Mouse (Mus musculus) cerebellum, adult 11 months (tissue): ENCODE measurements around the gene Ift22.
"Not testable (repeated sequence)": the region's sequence is repeated elsewhere in the genome, so short reads cannot be mapped to it uniquely, and the experiment has no call there.

ENCODE experiments used
- DNase-seq: peaks from one replicate; pipeline ENCODE4 v3.0.0; 2022

Ift22 gene

GRCm38 (mm10) chr5:136949551-136950336, 41.8 kb downstream of the Ift22 start:
- DNase-seq, result not testable (repeated sequence)

GRCm38 (mm10) chr5:136950521-136950920, 42.6 kb downstream of the Ift22 start:
- DNase-seq, result no peak

GRCm38 (mm10) chr5:136952153-136952552, 44.2 kb downstream of the Ift22 start:
- DNase-seq, result no peak

GRCm38 (mm10) chr5:136953015-136953414, 45.1 kb downstream of the Ift22 start, which contains the start of gene Fis1:
Fis1 (plus strand) TSS chr5:136953275.
- DNase-seq, result peak; percentile 94

- no peak for DNase-seq
Measured at GRCm38 (mm10) chr5:136953440-136953951, 45.5 kb downstream of the Ift22 start.

GRCm38 (mm10) chr5:136955622-136956021, 47.7 kb downstream of the Ift22 start:
- no peak for DNase-seq

GRCm38 (mm10) chr5:136957250-136957649, 49.3 kb downstream of the Ift22 start:
- DNase-seq, result no peak

- no peak for DNase-seq
Measured at GRCm38 (mm10) chr5:136958991-136959605, 51.1 kb downstream of the Ift22 start.

GRCm38 (mm10) chr5:136960053-136960452, 52.1 kb downstream of the Ift22 start:
- DNase-seq, result no peak

- DNase-seq, result no peak
Measured at GRCm38 (mm10) chr5:136961334-136961982, 53.5 kb downstream of the Ift22 start.

GRCm38 (mm10) chr5:136961983-136962461, 54.1 kb downstream of the Ift22 start:
- DNase-seq, result peak; percentile 88

- peak; percentile 73 for DNase-seq
Measured at GRCm38 (mm10) chr5:136962501-136962900, 54.6 kb downstream of the Ift22 start.

GRCm38 (mm10) chr5:136962966-136963540, 55.1 kb downstream of the Ift22 start:
- DNase-seq, result no peak
